Mouse (Mus musculus): Measurements from ENCODE around the gene Trim66. TPM values are rescaled to one million over a fixed set of nuclear protein-coding genes. Genes with fewer than 3 reads are reported as not detected.

Gene Trim66
- polyA plus RNA-seq, 1 experiment from 2014 or later: 0.14 TPM

DNA sequence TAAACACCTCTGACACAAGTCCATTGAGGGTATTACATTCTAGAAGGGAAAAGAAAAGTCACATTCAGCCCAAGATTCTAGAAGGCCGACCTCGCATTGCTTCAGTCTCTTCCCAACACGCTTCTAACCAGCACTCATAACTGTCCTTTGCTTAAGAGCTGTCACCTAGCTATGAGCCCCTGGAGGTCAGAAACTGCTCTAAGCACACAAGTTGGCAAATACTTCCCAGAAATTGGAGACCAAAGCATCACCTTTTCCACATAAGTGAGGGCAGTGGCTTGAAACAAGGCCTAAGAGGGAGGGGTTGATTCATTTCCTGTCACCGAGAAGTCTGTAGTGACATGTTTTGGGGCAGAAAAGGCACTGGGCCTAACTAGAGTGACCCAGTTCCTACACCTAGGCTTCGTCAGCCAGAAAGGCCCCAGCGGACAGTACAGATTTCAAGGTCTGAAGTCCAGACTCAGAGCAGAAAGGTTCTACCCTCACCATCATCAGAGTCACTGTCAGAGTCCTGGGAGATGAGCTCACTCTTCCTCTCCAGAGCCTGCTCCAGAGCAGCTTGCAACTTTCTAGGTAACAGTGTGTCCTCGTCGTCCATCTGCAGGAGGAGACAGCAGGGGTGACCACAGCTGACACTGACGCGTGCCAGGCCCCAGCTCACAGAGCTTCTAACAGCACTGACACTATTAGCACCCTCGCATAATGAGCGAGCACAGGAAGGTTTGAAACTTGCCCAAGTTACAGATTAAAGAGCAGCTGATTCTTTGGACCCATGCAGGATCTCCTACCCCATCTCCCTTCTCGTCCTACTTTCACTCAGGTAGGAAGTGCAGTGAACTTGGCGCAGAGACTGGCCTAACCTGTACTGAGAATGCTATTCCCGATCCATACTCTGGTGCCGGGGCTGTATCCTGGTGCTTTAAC lies 18.1 kb upstream of the Trim66 start:
- Histone ChIP-seq H3K9me3 (ENCODE audit: control insufficient read depth, low read length) (no peaks in the 10 kb centered on the region), H3K27ac (ENCODE audit: low read depth, low read length) (no peak overlapping the region), H3K4me1 (replicated peaks; ENCODE audit: control insufficient read depth, insufficient read depth, low read length) (no peaks in the 10 kb centered on the region), H3K27me3 (ENCODE audit: control insufficient read depth, insufficient read depth, low read length) (no peaks in the 10 kb centered on the region), H3K36me3 (ENCODE audit: control insufficient read depth, insufficient read depth, low read length) (peaks cover 14% of the 10 kb centered on the region; the same call in 1 of the 2 replicates), H3K9ac (ENCODE audit: low read depth, low read length) (no peak overlapping the region), H3K4me3 (ENCODE audit: low read depth, low read length) (no peak overlapping the region), H3K4me2 (replicated peaks; ENCODE audit: low read depth, low read length) (no peak overlapping the region)
- WGBS: 79% methylated on average over 16 of the region's 16 CpGs
- no peak for DNase-seq (ENCODE audit: low spot score)
- no peak for ATAC-seq (ENCODE audit: low FRiP score)

GRCm38 (mm10) chr7:109524763-109525162 lies 16.8 kb upstream of the Trim66 start:
- H3K4me2 ChIP-seq (replicated peaks; ENCODE audit: low read depth, low read length): no peak overlapping the region
- H3K36me3 ChIP-seq (ENCODE audit: control insufficient read depth, insufficient read depth, low read length): peaks cover 14% of the 10 kb centered on the region; the same call in 1 of the 2 replicates
- 85% methylated on average over 3 of the region's 3 CpGs for WGBS
- H3K9ac ChIP-seq (ENCODE audit: low read depth, low read length): no peak overlapping the region
- no peaks in the 10 kb centered on the region for H3K9me3 ChIP-seq (ENCODE audit: control insufficient read depth, low read length)
- 0 out of 2 replicates have a peak, but pooled peaks cover 3% of the 10 kb centered on the region for H3K4me1 ChIP-seq (replicated peaks; ENCODE audit: control insufficient read depth, insufficient read depth, low read length)
- no peak for DNase-seq (ENCODE audit: low spot score)
- no peaks in the 10 kb centered on the region for H3K27me3 ChIP-seq (ENCODE audit: control insufficient read depth, insufficient read depth, low read length)
- no peak overlapping the region for H3K4me3 ChIP-seq (ENCODE audit: low read depth, low read length)
- no peak for ATAC-seq (ENCODE audit: low FRiP score)
- no peak overlapping the region for H3K27ac ChIP-seq (ENCODE audit: low read depth, low read length)

DNA sequence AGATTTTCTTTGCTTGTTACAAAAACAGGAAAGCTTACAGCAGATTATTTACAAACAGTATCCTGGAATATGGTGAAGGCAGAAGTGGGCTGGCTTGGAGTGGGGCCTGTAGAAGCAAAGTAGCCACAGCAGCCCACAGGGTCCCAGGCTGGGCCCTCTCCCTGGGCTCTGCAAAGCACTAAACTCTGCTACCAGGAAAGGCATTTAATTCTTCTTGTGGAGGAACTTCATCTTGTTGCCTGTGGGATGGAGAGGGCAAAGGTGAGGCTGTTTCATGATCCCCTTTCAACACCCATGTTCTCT lies 16.5 kb upstream of the Trim66 start:
- Histone ChIP-seq H3K4me2 (replicated peaks; ENCODE audit: low read depth, low read length) (no peak overlapping the region), H3K9ac (ENCODE audit: low read depth, low read length) (0 out of 2 replicates have a peak overlapping the region, but pooled peaks have one; percentile 16), H3K9me3 (ENCODE audit: control insufficient read depth, low read length) (no peaks in the 10 kb centered on the region), H3K4me3 (ENCODE audit: low read depth, low read length) (no peak overlapping the region), H3K27ac (ENCODE audit: low read depth, low read length) (0 out of 2 replicates have a peak overlapping the region, but pooled peaks have one; percentile 1), H3K27me3 (ENCODE audit: control insufficient read depth, insufficient read depth, low read length) (no peaks in the 10 kb centered on the region), H3K4me1 (replicated peaks; ENCODE audit: control insufficient read depth, insufficient read depth, low read length) (0 out of 2 replicates have a peak, but pooled peaks cover 3% of the 10 kb centered on the region), H3K36me3 (ENCODE audit: control insufficient read depth, insufficient read depth, low read length) (peaks cover 14% of the 10 kb centered on the region; the same call in 1 of the 2 replicates)
- ATAC-seq (ENCODE audit: low FRiP score): no peak
- no peak for DNase-seq (ENCODE audit: low spot score)

GRCm38 (mm10) chr7:109523741-109524441 lies 16.0 kb upstream of the Trim66 start:
- H3K4me3 ChIP-seq (ENCODE audit: low read depth, low read length): no peak overlapping the region
- DNase-seq (ENCODE audit: low spot score) (no peak), ATAC-seq (ENCODE audit: low FRiP score) (no peak)
- no peaks in the 10 kb centered on the region for H3K9me3 ChIP-seq (ENCODE audit: control insufficient read depth, low read length)
- H3K9ac ChIP-seq (ENCODE audit: low read depth, low read length): 0 out of 2 replicates have a peak overlapping the region, but pooled peaks have one; percentile 16
- H3K4me2 ChIP-seq (replicated peaks; ENCODE audit: low read depth, low read length): no peak overlapping the region
- 0 out of 2 replicates have a peak, but pooled peaks cover 3% of the 10 kb centered on the region for H3K4me1 ChIP-seq (replicated peaks; ENCODE audit: control insufficient read depth, insufficient read depth, low read length)
- WGBS: 76% methylated on average over 6 of the region's 6 CpGs
- peaks cover 14% of the 10 kb centered on the region; the same call in 1 of the 2 replicates for H3K36me3 ChIP-seq (ENCODE audit: control insufficient read depth, insufficient read depth, low read length)
- no peaks in the 10 kb centered on the region for H3K27me3 ChIP-seq (ENCODE audit: control insufficient read depth, insufficient read depth, low read length)
- H3K27ac ChIP-seq (ENCODE audit: low read depth, low read length): 0 out of 2 replicates have a peak overlapping the region, but pooled peaks have one; percentile 1

GRCm38 (mm10) chr7:109523304-109523703 lies 15.4 kb upstream of the Trim66 start:
- H3K27ac ChIP-seq (ENCODE audit: low read depth, low read length): no peak overlapping the region
- WGBS: 70% methylated on average over 2 of the region's 2 CpGs
- H3K36me3 ChIP-seq (ENCODE audit: control insufficient read depth, insufficient read depth, low read length): peaks cover 14% of the 10 kb centered on the region; the same call in 1 of the 2 replicates
- no peaks in the 10 kb centered on the region for H3K27me3 ChIP-seq (ENCODE audit: control insufficient read depth, insufficient read depth, low read length)
- H3K4me3 ChIP-seq (ENCODE audit: low read depth, low read length): no peak overlapping the region
- H3K9me3 ChIP-seq (ENCODE audit: control insufficient read depth, low read length): no peaks in the 10 kb centered on the region
- no peak overlapping the region for H3K4me2 ChIP-seq (replicated peaks; ENCODE audit: low read depth, low read length)
- 0 out of 2 replicates have a peak, but pooled peaks cover 3% of the 10 kb centered on the region for H3K4me1 ChIP-seq (replicated peaks; ENCODE audit: control insufficient read depth, insufficient read depth, low read length)
- H3K9ac ChIP-seq (ENCODE audit: low read depth, low read length): no peak overlapping the region
- DNase-seq (ENCODE audit: low spot score) (no peak), ATAC-seq (ENCODE audit: low FRiP score) (no peak)

- no peaks in the 10 kb centered on the region for H3K9me3 ChIP-seq (ENCODE audit: control insufficient read depth, low read length)
- DNase-seq (ENCODE audit: low spot score) (no peak), ATAC-seq (ENCODE audit: low FRiP score) (no peak)
- H3K9ac ChIP-seq (ENCODE audit: low read depth, low read length): no peak overlapping the region; the same call in 1 of the 2 replicates
- H3K27ac ChIP-seq (ENCODE audit: low read depth, low read length): no peak overlapping the region
- H3K36me3 ChIP-seq (ENCODE audit: control insufficient read depth, insufficient read depth, low read length): peaks cover 14% of the 10 kb centered on the region; the same call in 1 of the 2 replicates
- 0 out of 2 replicates have a peak, but pooled peaks cover 3% of the 10 kb centered on the region for H3K4me1 ChIP-seq (replicated peaks; ENCODE audit: control insufficient read depth, insufficient read depth, low read length)
- no peak overlapping the region for H3K4me3 ChIP-seq (ENCODE audit: low read depth, low read length)
- H3K4me2 ChIP-seq (replicated peaks; ENCODE audit: low read depth, low read length): no peak overlapping the region
- WGBS: 85% methylated on average over 5 of the region's 5 CpGs
- no peaks in the 10 kb centered on the region for H3K27me3 ChIP-seq (ENCODE audit: control insufficient read depth, insufficient read depth, low read length)
These were observed 14.2 kb upstream of the Trim66 start for GRCm38 (mm10) chr7:109522084-109522483.

DNA sequence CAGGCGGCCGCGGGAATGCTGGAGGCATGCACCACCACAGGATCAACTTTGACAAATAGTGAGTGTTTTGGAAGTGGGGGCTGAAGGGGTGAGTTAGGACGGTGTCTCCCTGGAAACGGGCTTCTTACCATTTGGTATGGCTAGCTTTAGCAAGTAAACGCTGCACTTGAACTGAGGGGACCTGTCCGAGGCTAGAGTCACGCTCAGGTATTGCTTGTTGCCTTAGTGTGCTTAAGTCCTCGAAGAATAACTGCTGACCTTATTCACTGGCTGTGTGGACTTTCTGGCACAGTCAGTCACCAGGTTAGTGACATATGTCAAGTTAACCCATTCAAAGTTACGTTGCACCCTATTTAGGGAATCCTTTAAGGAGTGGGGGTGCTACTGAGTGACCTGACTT lies 12.0 kb upstream of the Trim66 start:
- H3K9ac ChIP-seq (ENCODE audit: low read depth, low read length): peak overlapping the region; percentile 95
- no peak for DNase-seq (ENCODE audit: low spot score)
- no peaks in the 10 kb centered on the region for H3K27me3 ChIP-seq (ENCODE audit: control insufficient read depth, insufficient read depth, low read length)

GRCm38 (mm10) chr7:109518838-109519696 lies 11.1 kb upstream of the Trim66 start, which contains the start of gene Rpl27a:
Gene Rpl27a, plus strand, starts transcription at chr7:109519147.
- peak; percentile 95 for ATAC-seq (ENCODE audit: low FRiP score)
- peaks cover 11% of the 10 kb centered on the region; the same call in 1 of the 2 replicates for H3K36me3 ChIP-seq (ENCODE audit: control insufficient read depth, insufficient read depth, low read length)
- peak within 1 kb of the TSS; percentile 91 for H3K27ac ChIP-seq (ENCODE audit: low read depth, low read length)
- peak within 1 kb of the TSS; percentile 87 for H3K4me3 ChIP-seq (ENCODE audit: low read depth, low read length)
- H3K4me1 ChIP-seq (replicated peaks; ENCODE audit: control insufficient read depth, insufficient read depth, low read length): 0 out of 2 replicates have a peak, but pooled peaks cover 3% of the 10 kb centered on the region
- peak within 1 kb of the TSS; percentile 95 for H3K9ac ChIP-seq (ENCODE audit: low read depth, low read length)
- H3K9me3 ChIP-seq (ENCODE audit: control insufficient read depth, low read length): no peaks in the 10 kb centered on the region
- no peaks in the 10 kb centered on the region for H3K27me3 ChIP-seq (ENCODE audit: control insufficient read depth, insufficient read depth, low read length)
- WGBS: under 1% methylated on average over 55 of the region's 72 CpGs
- peak within 1 kb of the TSS; percentile 87 for H3K4me2 ChIP-seq (replicated peaks; ENCODE audit: low read depth, low read length)
- DNase-seq (ENCODE audit: low spot score): peak; percentile 99

More for the DNA sequence above, 12.0 kb upstream of the Trim66 start:
- ATAC-seq (ENCODE audit: low FRiP score): no peak
- peak overlapping the region; percentile 87 for H3K4me3 ChIP-seq (ENCODE audit: low read depth, low read length)
- H3K27ac ChIP-seq (ENCODE audit: low read depth, low read length): 0 out of 2 replicates have a peak overlapping the region, but pooled peaks have one; percentile 91
- WGBS: 4% methylated on average over 10 of the region's 10 CpGs
- H3K4me2 ChIP-seq (replicated peaks; ENCODE audit: low read depth, low read length): peak overlapping the region; percentile 87
- H3K9me3 ChIP-seq (ENCODE audit: control insufficient read depth, low read length): no peaks in the 10 kb centered on the region
- H3K4me1 ChIP-seq (replicated peaks; ENCODE audit: control insufficient read depth, insufficient read depth, low read length): 0 out of 2 replicates have a peak, but pooled peaks cover 3% of the 10 kb centered on the region
- H3K36me3 ChIP-seq (ENCODE audit: control insufficient read depth, insufficient read depth, low read length): peaks cover 14% of the 10 kb centered on the region; the same call in 1 of the 2 replicates

Measured in hindbrain, embryonic 11.5 days (tissue).